Mouse (Mus musculus): Measurements from ENCODE around the gene Mta2.

Mta2 gene

GRCm38 (mm10) chr19:8929224-8930088 is 12.2 kb upstream of the Mta2 start, which contains the start of the genes Rom1 and Eml3:
Rom1 (minus strand) TSS chr19:8929356.
Eml3 (plus strand) TSS chr19:8929552.
- DNase-seq (ENCODE audit: low read depth), result peak; percentile 85

GRCm38 (mm10) chr19:8930117-8930516 is 11.6 kb upstream of the Mta2 start:
- DNase-seq (ENCODE audit: low read depth), result no peak

GRCm38 (mm10) chr19:8930771-8931170 is 10.9 kb upstream of the Mta2 start:
- DNase-seq (ENCODE audit: low read depth), result no peak

GRCm38 (mm10) chr19:8936736-8937135 is 4.9 kb upstream of the Mta2 start:
- no peak for DNase-seq (ENCODE audit: low read depth)

GRCm38 (mm10) chr19:8940526-8941133 is 1.0 kb upstream of the Mta2 start:
- DNase-seq (ENCODE audit: low read depth), result no peak

GRCm38 (mm10) chr19:8941136-8941514 is 550 bp upstream of the Mta2 start:
- DNase-seq (ENCODE audit: low read depth), result no peak

GRCm38 (mm10) chr19:8942276-8942964 is 745 bp downstream of the Mta2 start:
- DNase-seq (ENCODE audit: low read depth), result no peak

GRCm38 (mm10) chr19:8943047-8943446 is 1.4 kb downstream of the Mta2 start:
- no peak for DNase-seq (ENCODE audit: low read depth)

- no peak for DNase-seq (ENCODE audit: low read depth)
Observed at GRCm38 (mm10) chr19:8944062-8944461, 2.4 kb downstream of the Mta2 start.

- no peak for DNase-seq (ENCODE audit: low read depth)
Observed at GRCm38 (mm10) chr19:8944750-8945149, 3.1 kb downstream of the Mta2 start.

GRCm38 (mm10) chr19:8945251-8945650 is 3.6 kb downstream of the Mta2 start:
- no peak for DNase-seq (ENCODE audit: low read depth)

GRCm38 (mm10) chr19:8946929-8947328 is 5.3 kb downstream of the Mta2 start:
- DNase-seq (ENCODE audit: low read depth), result no peak

- DNase-seq (ENCODE audit: low read depth), result no peak
Observed at GRCm38 (mm10) chr19:8950190-8950589, 8.5 kb downstream of the Mta2 start.

- DNase-seq (ENCODE audit: low read depth), result no peak
Observed at GRCm38 (mm10) chr19:8952241-8952640, 10.6 kb downstream of the Mta2 start.

GRCm38 (mm10) chr19:8953135-8954039 is 11.7 kb downstream of the Mta2 start, which contains the start of gene Tut1:
Tut1 (plus strand) TSS chr19:8953847.
- peak; percentile 97 for DNase-seq (ENCODE audit: low read depth)

GRCm38 (mm10) chr19:8954171-8954570 is 12.5 kb downstream of the Mta2 start:
- peak; percentile 27 for DNase-seq (ENCODE audit: low read depth)

GRCm38 (mm10) chr19:8962256-8962655 is 20.6 kb downstream of the Mta2 start:
- DNase-seq (ENCODE audit: low read depth), result no peak

- DNase-seq (ENCODE audit: low read depth), result no peak
Observed at GRCm38 (mm10) chr19:8965075-8965474, 23.4 kb downstream of the Mta2 start.

GRCm38 (mm10) chr19:8965771-8966170 is 24.1 kb downstream of the Mta2 start:
- DNase-seq (ENCODE audit: low read depth), result no peak

GRCm38 (mm10) chr19:8966198-8966589 is 24.5 kb downstream of the Mta2 start:
- DNase-seq (ENCODE audit: low read depth), result no peak

GRCm38 (mm10) chr19:8966590-8967372 is 25.1 kb downstream of the Mta2 start, which contains the start of gene Eef1g:
Eef1g (plus strand) TSS chr19:8967041.
- DNase-seq (ENCODE audit: low read depth), result peak; percentile 98
